Mouse (Mus musculus) left cerebral cortex, postnatal 36 days (tissue): ENCODE results near the gene Chmp6. TPM values are rescaled to one million over a fixed set of nuclear protein-coding genes. Genes with fewer than 3 reads are reported as not detected.

ENCODE experiments used
- DNase-seq, 2 experiments: peaks; one replicate each; pipeline ENCODE4 v3.0.0; 2021 to 2022; ENCODE audit warnings: low spot score in 2 of 2, mixed read lengths in 1 of 2
- intact Hi-C: fragments of 180-260 bp; cut with DNase I; formaldehyde crosslinking; loops from one replicate; pipeline ENCODE4 v1.15.1; 2025
- total RNA-seq, 2 experiments: library from RNA; stranded (reverse); gene quantifications; 2 replicates each; pipeline ENCODE4 v1.2.3; 2021

Gene Chmp6
- 10 to 100 TPM; 43.7 to 45.4 TPM for total RNA-seq

- intact Hi-C loops, result no loop called here
- DNase-seq, result peak; percentile 94 to 96
These were observed at the start of gene Chmp6 for GRCm38 (mm10) chr11:119913291-119913934. Gene Chmp6 (plus strand): TSS chr11:119913441.

GRCm38 (mm10) chr11:119866837-119867236, 46.4 kb upstream of the Chmp6 start:
- DNase-seq, result no peak
- intact Hi-C loops, result no loop called here

GRCm38 (mm10) chr11:119868138-119868537, 45.1 kb upstream of the Chmp6 start:
- intact Hi-C loops, result no loop called here
- no peak for DNase-seq

GRCm38 (mm10) chr11:119868556-119868955, 44.7 kb upstream of the Chmp6 start:
- no peak for DNase-seq
- intact Hi-C loops, result no loop called here

- no peak for DNase-seq
- intact Hi-C loops, result no loop called here
These were observed 42.1 kb upstream of the Chmp6 start for GRCm38 (mm10) chr11:119871141-119871540.

- intact Hi-C loops, result no loop called here
- no peak for DNase-seq
These were observed 39.6 kb upstream of the Chmp6 start for GRCm38 (mm10) chr11:119873643-119874042.

GRCm38 (mm10) chr11:119874841-119875240, 38.4 kb upstream of the Chmp6 start:
- intact Hi-C loops, result no loop called here
- no peak for DNase-seq

GRCm38 (mm10) chr11:119875685-119876084, 37.6 kb upstream of the Chmp6 start:
- DNase-seq, result no peak
- intact Hi-C loops, result no loop called here

- DNase-seq, result no peak
- intact Hi-C loops, result no loop called here
These were observed 36.1 kb upstream of the Chmp6 start for GRCm38 (mm10) chr11:119877124-119877523.

GRCm38 (mm10) chr11:119879573-119879972, 33.7 kb upstream of the Chmp6 start:
- intact Hi-C loops, result no loop called here
- no peak for DNase-seq

GRCm38 (mm10) chr11:119883646-119884045, 29.6 kb upstream of the Chmp6 start:
- no peak for DNase-seq
- intact Hi-C loops, result no loop called here

- intact Hi-C loops, result no loop called here
- DNase-seq, result no peak
These were observed 23.3 kb upstream of the Chmp6 start for GRCm38 (mm10) chr11:119889966-119890365.

GRCm38 (mm10) chr11:119891601-119892215, 21.5 kb upstream of the Chmp6 start:
- DNase-seq, result no peak
- intact Hi-C loops, result no loop called here

- DNase-seq, result no peak
- intact Hi-C loops, result no loop called here
These were observed 19.5 kb upstream of the Chmp6 start for GRCm38 (mm10) chr11:119893667-119894236.

- no peak for DNase-seq
- intact Hi-C loops, result no loop called here
These were observed 18.6 kb upstream of the Chmp6 start for GRCm38 (mm10) chr11:119894634-119895033.

GRCm38 (mm10) chr11:119897041-119897440, 16.2 kb upstream of the Chmp6 start:
- DNase-seq, result no peak
- intact Hi-C loops, result no loop called here

GRCm38 (mm10) chr11:119898976-119899375, 14.3 kb upstream of the Chmp6 start:
- intact Hi-C loops, result no loop called here
- no peak for DNase-seq

- intact Hi-C loops, result no loop called here
These were observed 12.1 kb upstream of the Chmp6 start for GRCm38 (mm10) chr11:119901174-119901573.

GRCm38 (mm10) chr11:119902891-119903290, 10.3 kb upstream of the Chmp6 start:
- no peak for DNase-seq
- intact Hi-C loops, result no loop called here

More at GRCm38 (mm10) chr11:119901174-119901573, 12.1 kb upstream of the Chmp6 start:
- DNase-seq, result no peak

- DNase-seq, result peak; percentile 67 to 74
- intact Hi-C loops, result loop anchor here (1.0 to 5.0 kb wide), 2 partner anchors 357 to 401 kb away; partner anchors contain the start of gene Nptx1
These were observed 8.5 kb upstream of the Chmp6 start for GRCm38 (mm10) chr11:119904621-119905286.
